Mouse (Mus musculus): ENCODE measurements around the gene Bmp10.

GRCm38 (mm10) chr6:87451771-87452170 lies 23.0 kb downstream of the Bmp10 start:
- TF ChIP-seq POLR2A (IDR thresholded peaks at IDR 0.05; ENCODE audit: extremely low read depth, insufficient read depth, low read length) (no peak), CTCF (IDR thresholded peaks at IDR 0.05; ENCODE audit: low read depth, low read length) (no peak)

Measured in liver, adult 2 months (tissue).